Mouse (Mus musculus) kidney, embryonic 14.5 days (tissue): ENCODE data around the gene Acvr1b. TPM values are rescaled to one million over a fixed set of nuclear protein-coding genes. Genes with fewer than 3 reads are reported as not detected.

Source experiments
- ATAC-seq: fragments of 200-750 bp; cut with Nextera tagmentation; 2 replicates; pipeline ENCODE4 v1.8.0; 2017; ENCODE audit warnings: moderate number of reproducible peaks, mild to moderate bottlenecking, moderate TSS enrichment, moderate library complexity; ENCODE audit not compliant: low FRiP score, low TSS enrichment
- H3K27ac ChIP-seq: fragments of 300-500 bp; sonication (generic); 2 replicates; pipeline ENCODE4 v1.5.1; 2014; ENCODE audit warnings: low read depth, mild to moderate bottlenecking, low read length, moderate library complexity, mixed read lengths
- H3K27me3 ChIP-seq: fragments of 300-500 bp; sonication (generic); 2 replicates; pipeline ENCODE4 v1.6.1; 2014; ENCODE audit warnings: mild to moderate bottlenecking, low read length; ENCODE audit not compliant: control insufficient read depth, insufficient read depth
- H3K36me3 ChIP-seq: fragments of 300-500 bp; sonication (generic); 2 replicates; pipeline ENCODE4 v1.6.1; 2014; ENCODE audit warnings: low read length, mixed read lengths; ENCODE audit not compliant: control insufficient read depth, insufficient read depth
- H3K4me1 ChIP-seq: fragments of 300-500 bp; sonication (generic); 2 replicates; pipeline ENCODE4 v1.6.1; 2014; ENCODE audit warnings: low read length, mixed read lengths; ENCODE audit not compliant: control insufficient read depth, insufficient read depth
- H3K4me2 ChIP-seq: fragments of 300-500 bp; sonication (generic); replicated peaks from 2 replicates; pipeline ENCODE4 v1.6.1; 2014; ENCODE audit warnings: low read depth, mild to moderate bottlenecking, low read length
- H3K4me3 ChIP-seq: fragments of 300-500 bp; sonication (generic); 2 replicates; pipeline ENCODE4 v1.5.1; 2014; ENCODE audit warnings: mild to moderate bottlenecking, low read length
- H3K9ac ChIP-seq: fragments of 300-500 bp; sonication (generic); 2 replicates; pipeline ENCODE4 v1.6.1; 2014; ENCODE audit warnings: low read depth, mild to moderate bottlenecking, low read length, moderate library complexity
- H3K9me3 ChIP-seq: fragments of 300-500 bp; sonication (generic); 2 replicates; pipeline ENCODE4 v1.6.1; 2016; ENCODE audit warnings: low read length; ENCODE audit not compliant: control insufficient read depth
- WGBS: fragments of 180-500 bp; shearing (Covaris S2); extraction: QIAGEN DNeasy Blood & Tissue Kit; methylation state at CpG from one replicate; pipeline ENCODE4 v1.1.7; 2014; 5-methylcytosine and 5-hydroxymethylcytosine counted together
- polyA plus RNA-seq: library from polyadenylated mRNA; unstranded; fragments of >200 nt; fragmentation: Nextera tagmentation; extraction: Ambion mirVana; gene quantifications from 2 replicates; pipeline ENCODE4 v1.2.1, GENCODE M21; 2014

Gene Acvr1b
- polyA plus RNA-seq, 1 experiment from 2014 or later, result 7.2 TPM

- Histone ChIP-seq H3K27ac (peak overlapping the region; percentile 65), H3K27me3 (peaks cover 6% of the 10 kb centered on the region; the same call in 1 of the 2 replicates), H3K4me2 (peak overlapping the region; percentile 25), H3K36me3 (no peaks in the 10 kb centered on the region), H3K9me3 (no peaks in the 10 kb centered on the region), H3K9ac (0 out of 2 replicates have a peak overlapping the region, but pooled peaks have one; percentile 12), H3K4me1 (peaks cover 38% of the 10 kb centered on the region), H3K4me3 (no peak overlapping the region; the same call in 1 of the 2 replicates)
- ATAC-seq, result 0 out of 2 replicates have a peak, but pooled peaks have one; percentile 36
- WGBS, result 23% methylated on average over 15 of the region's 15 CpGs
Observed at GRCm38 (mm10) chr15:101133993-101134704, 39.7 kb upstream of the Acvr1b start.

GRCm38 (mm10) chr15:101135405-101135804 lies 38.5 kb upstream of the Acvr1b start:
- Histone ChIP-seq H3K4me3 (peak overlapping the region; percentile 4; the same call in 1 of the 2 replicates), H3K27me3 (no peaks in the 10 kb centered on the region), H3K27ac (no peak overlapping the region), H3K9ac (no peak overlapping the region), H3K36me3 (no peaks in the 10 kb centered on the region), H3K4me1 (peaks cover 44% of the 10 kb centered on the region), H3K4me2 (peak overlapping the region; percentile 22; the same call in 1 of the 2 replicates), H3K9me3 (no peaks in the 10 kb centered on the region)
- no peak for ATAC-seq
- 56% methylated on average over 8 of the region's 8 CpGs for WGBS

- Histone ChIP-seq H3K4me1 (peaks cover 38% of the 10 kb centered on the region), H3K27ac (no peak overlapping the region), H3K9me3 (no peaks in the 10 kb centered on the region), H3K27me3 (no peaks in the 10 kb centered on the region), H3K36me3 (no peaks in the 10 kb centered on the region), H3K9ac (no peak overlapping the region), H3K4me2 (no peak overlapping the region), H3K4me3 (no peak overlapping the region)
- 86% methylated on average over 11 of the region's 11 CpGs for WGBS
- no peak for ATAC-seq
Observed at GRCm38 (mm10) chr15:101137455-101137854, 36.4 kb upstream of the Acvr1b start.

GRCm38 (mm10) chr15:101138675-101139074 lies 35.2 kb upstream of the Acvr1b start:
- H3K36me3 ChIP-seq, result 0 out of 2 replicates have a peak, but pooled peaks cover 2% of the 10 kb centered on the region
- H3K27ac ChIP-seq, result no peak overlapping the region
- peaks cover 39% of the 10 kb centered on the region for H3K4me1 ChIP-seq
- no peaks in the 10 kb centered on the region for H3K9me3 ChIP-seq
- no peak for ATAC-seq
- H3K9ac ChIP-seq, result no peak overlapping the region
- no peak overlapping the region for H3K4me2 ChIP-seq
- WGBS, result 89% methylated on average over 3 of the region's 3 CpGs
- no peaks in the 10 kb centered on the region for H3K27me3 ChIP-seq
- H3K4me3 ChIP-seq, result no peak overlapping the region

- H3K4me2 ChIP-seq, result no peak overlapping the region
- ATAC-seq, result no peak
- H3K9me3 ChIP-seq, result no peaks in the 10 kb centered on the region
- WGBS, result 17% methylated on average over 12 of the region's 12 CpGs
- H3K36me3 ChIP-seq, result 0 out of 2 replicates have a peak, but pooled peaks cover 3% of the 10 kb centered on the region
- no peaks in the 10 kb centered on the region for H3K27me3 ChIP-seq
- peak overlapping the region; percentile 55; the same call in 1 of the 2 replicates for H3K27ac ChIP-seq
- H3K9ac ChIP-seq, result peak overlapping the region; percentile 25; the same call in 1 of the 2 replicates
- H3K4me1 ChIP-seq, result peaks cover 35% of the 10 kb centered on the region
- no peak overlapping the region for H3K4me3 ChIP-seq
Observed at GRCm38 (mm10) chr15:101139885-101140284, 34.0 kb upstream of the Acvr1b start.

GRCm38 (mm10) chr15:101140587-101140986 lies 33.3 kb upstream of the Acvr1b start:
- Histone ChIP-seq H3K36me3 (0 out of 2 replicates have a peak, but pooled peaks cover 3% of the 10 kb centered on the region), H3K9ac (no peak overlapping the region), H3K27ac (no peak overlapping the region), H3K4me1 (peaks cover 40% of the 10 kb centered on the region), H3K4me3 (no peak overlapping the region), H3K27me3 (no peaks in the 10 kb centered on the region), H3K9me3 (no peaks in the 10 kb centered on the region), H3K4me2 (no peak overlapping the region)
- no peak for ATAC-seq
- 40% methylated on average over 6 of the region's 6 CpGs for WGBS

GRCm38 (mm10) chr15:101141061-101141541 lies 32.8 kb upstream of the Acvr1b start:
- Histone ChIP-seq H3K4me2 (no peak overlapping the region), H3K27ac (no peak overlapping the region)
- 5% methylated on average over 10 of the region's 14 CpGs for WGBS

GRCm38 (mm10) chr15:101142672-101143071 lies 31.2 kb upstream of the Acvr1b start:
- no peak overlapping the region for H3K4me3 ChIP-seq
- no peaks in the 10 kb centered on the region for H3K9me3 ChIP-seq
- no peaks in the 10 kb centered on the region for H3K27me3 ChIP-seq
- no peak overlapping the region for H3K9ac ChIP-seq
- H3K36me3 ChIP-seq, result 0 out of 2 replicates have a peak, but pooled peaks cover 3% of the 10 kb centered on the region
- no peak overlapping the region for H3K27ac ChIP-seq
- ATAC-seq, result no peak
- H3K4me1 ChIP-seq, result peaks cover 46% of the 10 kb centered on the region
- no peak overlapping the region for H3K4me2 ChIP-seq
- 43% methylated on average over 8 of the region's 8 CpGs for WGBS

More at GRCm38 (mm10) chr15:101141061-101141541, 32.8 kb upstream of the Acvr1b start:
- Histone ChIP-seq H3K27me3 (no peaks in the 10 kb centered on the region), H3K9ac (no peak overlapping the region), H3K4me1 (peaks cover 40% of the 10 kb centered on the region), H3K36me3 (0 out of 2 replicates have a peak, but pooled peaks cover 3% of the 10 kb centered on the region), H3K9me3 (no peaks in the 10 kb centered on the region), H3K4me3 (no peak overlapping the region)
- ATAC-seq, result peak; percentile 68

GRCm38 (mm10) chr15:101143494-101143893 lies 30.4 kb upstream of the Acvr1b start:
- H3K9ac ChIP-seq, result no peak overlapping the region
- no peak overlapping the region for H3K4me3 ChIP-seq
- peak; percentile 25 for ATAC-seq
- no peaks in the 10 kb centered on the region for H3K27me3 ChIP-seq
- no peak overlapping the region for H3K4me2 ChIP-seq
- peaks cover 46% of the 10 kb centered on the region for H3K4me1 ChIP-seq
- WGBS, result 19% methylated on average over 8 of the region's 8 CpGs
- H3K27ac ChIP-seq, result no peak overlapping the region
- H3K36me3 ChIP-seq, result 0 out of 2 replicates have a peak, but pooled peaks cover 3% of the 10 kb centered on the region
- no peaks in the 10 kb centered on the region for H3K9me3 ChIP-seq
